Mouse (Mus musculus) cortical plate, adult 2 months (tissue): ENCODE measurements around the gene Pspn.

Experiments
- CTCF ChIP-seq: fragments of 200-500 bp; IDR thresholded peaks from 2 replicates; pipeline ENCODE4 v1.5.1; 2011; ENCODE audit warnings: mild to moderate bottlenecking, control low read depth, low read length; ENCODE audit not compliant: insufficient read depth; ENCODE audit errors: extremely low read depth
- POLR2A ChIP-seq: fragments of 200-500 bp; IDR thresholded peaks from 2 replicates; pipeline ENCODE4 v1.6.1; 2011; ENCODE audit warnings: mild to moderate bottlenecking, low read length, control low read depth; ENCODE audit not compliant: insufficient read depth; ENCODE audit errors: extremely low read depth

DNA sequence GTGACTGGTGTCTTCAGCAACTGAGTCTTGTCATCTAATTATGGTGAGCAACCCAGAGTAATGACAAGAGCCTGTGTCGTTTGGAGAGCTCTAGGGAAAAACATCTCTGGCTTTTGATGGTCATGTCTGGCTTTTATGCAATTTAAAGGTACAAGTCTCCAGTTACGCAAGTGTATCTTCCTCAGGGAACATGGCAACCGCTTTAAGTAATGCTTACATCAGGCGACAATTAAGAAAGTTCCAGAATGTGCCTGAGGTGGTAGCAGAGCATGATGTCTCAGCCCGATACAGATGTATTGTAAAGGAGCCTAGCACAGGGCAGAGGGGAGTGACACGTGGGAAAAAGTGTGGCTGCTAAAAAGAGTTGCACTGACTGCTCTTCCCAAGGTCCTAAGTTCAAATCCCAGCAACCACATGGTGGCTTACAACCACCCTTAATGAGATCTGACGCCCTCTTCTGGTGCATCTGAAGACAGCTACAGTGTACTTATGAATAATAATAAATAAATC, 10.8 kb downstream of the Pspn start:
- TF ChIP-seq POLR2A (no peak), CTCF (no peak)
